Mouse (Mus musculus): Measurements from ENCODE around the gene Ntf3. TPM values are rescaled to one million over a fixed set of nuclear protein-coding genes. Genes with fewer than 3 reads are reported as not detected.

Gene Ntf3
- polyA plus RNA-seq, 1 experiment from 2014 or later: 35.3 TPM

GRCm38 (mm10) chr6:126118247-126118646, 48.5 kb downstream of the Ntf3 start:
- Histone ChIP-seq H3K27ac (no peak overlapping the region; the same call in 1 of the 2 replicates), H3K4me1 (peaks cover 49% of the 10 kb centered on the region), H3K36me3 (peaks cover under 1% of the 10 kb centered on the region; the same call in 1 of the 2 replicates), H3K4me2 (no peak overlapping the region), H3K9me3 (no peaks in the 10 kb centered on the region), H3K27me3 (no peaks in the 10 kb centered on the region), H3K4me3 (no peak overlapping the region), H3K9ac (no peak overlapping the region)
- no peak for ATAC-seq (ENCODE audit: insufficient number of reproducible peaks, insufficient read depth, low FRiP score, low TSS enrichment, low read depth)
- WGBS: 65% methylated on average over 1 of the region's 1 CpGs

- Histone ChIP-seq H3K4me2 (no peak overlapping the region), H3K36me3 (peaks cover 6% of the 10 kb centered on the region), H3K27me3 (no peaks in the 10 kb centered on the region), H3K9me3 (no peaks in the 10 kb centered on the region), H3K4me1 (peaks cover 49% of the 10 kb centered on the region), H3K4me3 (no peak overlapping the region), H3K9ac (no peak overlapping the region), H3K27ac (no peak overlapping the region)
- no peak for ATAC-seq (ENCODE audit: insufficient number of reproducible peaks, insufficient read depth, low FRiP score, low TSS enrichment, low read depth)
- WGBS: 70% methylated on average over 8 of the region's 8 CpGs
Observed at GRCm38 (mm10) chr6:126117191-126117590, 49.5 kb downstream of the Ntf3 start.

GRCm38 (mm10) chr6:126114934-126115633, 51.6 kb downstream of the Ntf3 start:
- Histone ChIP-seq H3K27ac (peak overlapping the region; percentile 95), H3K9me3 (no peaks in the 10 kb centered on the region), H3K36me3 (peaks cover 13% of the 10 kb centered on the region), H3K27me3 (no peaks in the 10 kb centered on the region), H3K4me3 (no peak overlapping the region), H3K4me1 (peaks cover 49% of the 10 kb centered on the region), H3K9ac (peak overlapping the region; percentile 62), H3K4me2 (peak overlapping the region; percentile 40)
- 18% methylated on average over 10 of the region's 10 CpGs for WGBS
- peak; percentile 28; the same call in 1 of the 2 replicates for ATAC-seq (ENCODE audit: insufficient number of reproducible peaks, insufficient read depth, low FRiP score, low TSS enrichment, low read depth)

- Histone ChIP-seq H3K4me3 (no peak overlapping the region), H3K4me1 (peaks cover 44% of the 10 kb centered on the region), H3K9me3 (no peaks in the 10 kb centered on the region), H3K27me3 (no peaks in the 10 kb centered on the region), H3K9ac (no peak overlapping the region), H3K27ac (no peak overlapping the region), H3K4me2 (no peak overlapping the region), H3K36me3 (peaks cover 18% of the 10 kb centered on the region)
- 87% methylated on average over 15 of the region's 15 CpGs for WGBS
- no peak for ATAC-seq (ENCODE audit: insufficient number of reproducible peaks, insufficient read depth, low FRiP score, low TSS enrichment, low read depth)
Observed at GRCm38 (mm10) chr6:126110892-126111835, 55.5 kb downstream of the Ntf3 start.

- H3K4me3 ChIP-seq: no peak overlapping the region
- 44% methylated on average over 5 of the region's 5 CpGs for WGBS
- no peak overlapping the region for H3K4me2 ChIP-seq
- peaks cover 18% of the 10 kb centered on the region for H3K36me3 ChIP-seq
- ATAC-seq (ENCODE audit: insufficient number of reproducible peaks, insufficient read depth, low FRiP score, low TSS enrichment, low read depth): no peak
- no peak overlapping the region for H3K9ac ChIP-seq
- H3K4me1 ChIP-seq: peaks cover 34% of the 10 kb centered on the region
- no peak overlapping the region for H3K27ac ChIP-seq
- no peaks in the 10 kb centered on the region for H3K9me3 ChIP-seq
- no peaks in the 10 kb centered on the region for H3K27me3 ChIP-seq
Observed at GRCm38 (mm10) chr6:126109184-126109583, 57.5 kb downstream of the Ntf3 start.

- H3K4me1 ChIP-seq: peaks cover 32% of the 10 kb centered on the region
- no peak overlapping the region for H3K4me3 ChIP-seq
- no peak overlapping the region for H3K4me2 ChIP-seq
- H3K9me3 ChIP-seq: no peaks in the 10 kb centered on the region
- no peak for ATAC-seq (ENCODE audit: insufficient number of reproducible peaks, insufficient read depth, low FRiP score, low TSS enrichment, low read depth)
- no peaks in the 10 kb centered on the region for H3K27me3 ChIP-seq
- no peak overlapping the region for H3K9ac ChIP-seq
- no peak overlapping the region for H3K27ac ChIP-seq
- 83% methylated on average over 2 of the region's 2 CpGs for WGBS
- H3K36me3 ChIP-seq: peaks cover 18% of the 10 kb centered on the region
Observed at GRCm38 (mm10) chr6:126108771-126109170, 57.9 kb downstream of the Ntf3 start.

- Histone ChIP-seq H3K4me1 (peaks cover 36% of the 10 kb centered on the region), H3K4me2 (no peak overlapping the region), H3K36me3 (peaks cover 23% of the 10 kb centered on the region), H3K9ac (no peak overlapping the region), H3K9me3 (no peaks in the 10 kb centered on the region), H3K27ac (0 out of 2 replicates have a peak overlapping the region, but pooled peaks have one; percentile 14), H3K4me3 (no peak overlapping the region), H3K27me3 (no peaks in the 10 kb centered on the region)
- ATAC-seq (ENCODE audit: insufficient number of reproducible peaks, insufficient read depth, low FRiP score, low TSS enrichment, low read depth): no peak
- 80% methylated on average over 2 of the region's 2 CpGs for WGBS
Observed at GRCm38 (mm10) chr6:126107398-126107797, 59.3 kb downstream of the Ntf3 start.

- no peak overlapping the region for H3K4me3 ChIP-seq
- peaks cover 29% of the 10 kb centered on the region for H3K36me3 ChIP-seq
- no peaks in the 10 kb centered on the region for H3K27me3 ChIP-seq
- H3K27ac ChIP-seq: peak overlapping the region; percentile 81
- 42% methylated on average over 2 of the region's 2 CpGs for WGBS
- no peaks in the 10 kb centered on the region for H3K9me3 ChIP-seq
- ATAC-seq (ENCODE audit: insufficient number of reproducible peaks, insufficient read depth, low FRiP score, low TSS enrichment, low read depth): no peak
- H3K4me2 ChIP-seq: no peak overlapping the region
- H3K4me1 ChIP-seq: peaks cover 36% of the 10 kb centered on the region
- H3K9ac ChIP-seq: no peak overlapping the region
Observed at GRCm38 (mm10) chr6:126106798-126107173, 59.9 kb downstream of the Ntf3 start.

GRCm38 (mm10) chr6:126106051-126106797, 60.5 kb downstream of the Ntf3 start:
- Histone ChIP-seq H3K4me1 (peaks cover 36% of the 10 kb centered on the region), H3K27me3 (no peaks in the 10 kb centered on the region), H3K27ac (peak overlapping the region; percentile 81), H3K9me3 (no peaks in the 10 kb centered on the region), H3K36me3 (peaks cover 33% of the 10 kb centered on the region), H3K4me3 (no peak overlapping the region), H3K4me2 (no peak overlapping the region), H3K9ac (no peak overlapping the region)
- 0 out of 2 replicates have a peak, but pooled peaks have one; percentile 67 for ATAC-seq (ENCODE audit: insufficient number of reproducible peaks, insufficient read depth, low FRiP score, low TSS enrichment, low read depth)
- WGBS: 63% methylated on average over 7 of the region's 7 CpGs

- 87% methylated on average over 12 of the region's 12 CpGs for WGBS
- ATAC-seq (ENCODE audit: insufficient number of reproducible peaks, insufficient read depth, low FRiP score, low TSS enrichment, low read depth): no peak
- Histone ChIP-seq H3K4me2 (no peak overlapping the region), H3K4me1 (peaks cover 36% of the 10 kb centered on the region), H3K9me3 (no peaks in the 10 kb centered on the region), H3K27me3 (no peaks in the 10 kb centered on the region), H3K9ac (no peak overlapping the region), H3K27ac (peak overlapping the region; percentile 81; the same call in 1 of the 2 replicates), H3K4me3 (no peak overlapping the region), H3K36me3 (peaks cover 33% of the 10 kb centered on the region)
Observed at GRCm38 (mm10) chr6:126105083-126105740, 61.5 kb downstream of the Ntf3 start.

- WGBS: 76% methylated on average over 6 of the region's 6 CpGs
- Histone ChIP-seq H3K36me3 (peaks cover 47% of the 10 kb centered on the region), H3K4me3 (no peak overlapping the region), H3K27ac (no peak overlapping the region), H3K4me1 (peaks cover 29% of the 10 kb centered on the region), H3K9me3 (no peaks in the 10 kb centered on the region), H3K27me3 (no peaks in the 10 kb centered on the region), H3K4me2 (no peak overlapping the region), H3K9ac (no peak overlapping the region)
- no peak for ATAC-seq (ENCODE audit: insufficient number of reproducible peaks, insufficient read depth, low FRiP score, low TSS enrichment, low read depth)
Observed at GRCm38 (mm10) chr6:126102571-126102970, 64.1 kb downstream of the Ntf3 start.
